Mouse (Mus musculus): Measurements from ENCODE around the gene Slc25a31. TPM values are rescaled to one million over a fixed set of nuclear protein-coding genes. Genes with fewer than 3 reads are reported as not detected.

Gene Slc25a31
- total RNA-seq (2017), result not detected in 3 replicates

GRCm38 (mm10) chr3:40708655-40709054, at the start of gene Slc25a31:
TSS of gene Slc25a31 (plus strand) at chr3:40708855.
- ATAC-seq (replicated peaks; ENCODE audit: insufficient number of reproducible peaks, low FRiP score, low TSS enrichment, poor library complexity, severe bottlenecking), result no peak

GRCm38 (mm10) chr3:40660231-40660630, 48.4 kb upstream of the Slc25a31 start:
- ATAC-seq (replicated peaks; ENCODE audit: insufficient number of reproducible peaks, low FRiP score, low TSS enrichment, poor library complexity, severe bottlenecking), result no peak

- no peak for ATAC-seq (replicated peaks; ENCODE audit: insufficient number of reproducible peaks, low FRiP score, low TSS enrichment, poor library complexity, severe bottlenecking)
Measured at GRCm38 (mm10) chr3:40666109-40666508, 42.5 kb upstream of the Slc25a31 start.

- no peak for ATAC-seq (replicated peaks; ENCODE audit: insufficient number of reproducible peaks, low FRiP score, low TSS enrichment, poor library complexity, severe bottlenecking)
Measured at GRCm38 (mm10) chr3:40666861-40667719, 41.6 kb upstream of the Slc25a31 start.

- ATAC-seq (replicated peaks; ENCODE audit: insufficient number of reproducible peaks, low FRiP score, low TSS enrichment, poor library complexity, severe bottlenecking), result no peak
Measured at GRCm38 (mm10) chr3:40668889-40669288, 39.8 kb upstream of the Slc25a31 start.

- no peak for ATAC-seq (replicated peaks; ENCODE audit: insufficient number of reproducible peaks, low FRiP score, low TSS enrichment, poor library complexity, severe bottlenecking)
Measured at GRCm38 (mm10) chr3:40669395-40669794, 39.3 kb upstream of the Slc25a31 start.

GRCm38 (mm10) chr3:40673515-40673914, 35.1 kb upstream of the Slc25a31 start:
- no peak for ATAC-seq (replicated peaks; ENCODE audit: insufficient number of reproducible peaks, low FRiP score, low TSS enrichment, poor library complexity, severe bottlenecking)

- no peak for ATAC-seq (replicated peaks; ENCODE audit: insufficient number of reproducible peaks, low FRiP score, low TSS enrichment, poor library complexity, severe bottlenecking)
Measured at GRCm38 (mm10) chr3:40674873-40675405, 33.7 kb upstream of the Slc25a31 start.

- ATAC-seq (replicated peaks; ENCODE audit: insufficient number of reproducible peaks, low FRiP score, low TSS enrichment, poor library complexity, severe bottlenecking), result no peak
Measured at GRCm38 (mm10) chr3:40678856-40679255, 29.8 kb upstream of the Slc25a31 start.

GRCm38 (mm10) chr3:40682404-40682803, 26.3 kb upstream of the Slc25a31 start:
- no peak for ATAC-seq (replicated peaks; ENCODE audit: insufficient number of reproducible peaks, low FRiP score, low TSS enrichment, poor library complexity, severe bottlenecking)

GRCm38 (mm10) chr3:40683171-40683570, 25.5 kb upstream of the Slc25a31 start:
- no peak for ATAC-seq (replicated peaks; ENCODE audit: insufficient number of reproducible peaks, low FRiP score, low TSS enrichment, poor library complexity, severe bottlenecking)

GRCm38 (mm10) chr3:40685855-40686515, 22.7 kb upstream of the Slc25a31 start:
- no peak for ATAC-seq (replicated peaks; ENCODE audit: insufficient number of reproducible peaks, low FRiP score, low TSS enrichment, poor library complexity, severe bottlenecking)

- no peak for ATAC-seq (replicated peaks; ENCODE audit: insufficient number of reproducible peaks, low FRiP score, low TSS enrichment, poor library complexity, severe bottlenecking)
Measured at GRCm38 (mm10) chr3:40686836-40687235, 21.8 kb upstream of the Slc25a31 start.

- ATAC-seq (replicated peaks; ENCODE audit: insufficient number of reproducible peaks, low FRiP score, low TSS enrichment, poor library complexity, severe bottlenecking), result no peak
Measured at GRCm38 (mm10) chr3:40687588-40687987, 21.1 kb upstream of the Slc25a31 start.

GRCm38 (mm10) chr3:40691566-40691965, 17.1 kb upstream of the Slc25a31 start:
- no peak for ATAC-seq (replicated peaks; ENCODE audit: insufficient number of reproducible peaks, low FRiP score, low TSS enrichment, poor library complexity, severe bottlenecking)

GRCm38 (mm10) chr3:40693435-40693834, 15.2 kb upstream of the Slc25a31 start:
- ATAC-seq (replicated peaks; ENCODE audit: insufficient number of reproducible peaks, low FRiP score, low TSS enrichment, poor library complexity, severe bottlenecking), result no peak

GRCm38 (mm10) chr3:40693960-40694359, 14.7 kb upstream of the Slc25a31 start:
- ATAC-seq (replicated peaks; ENCODE audit: insufficient number of reproducible peaks, low FRiP score, low TSS enrichment, poor library complexity, severe bottlenecking), result no peak

- ATAC-seq (replicated peaks; ENCODE audit: insufficient number of reproducible peaks, low FRiP score, low TSS enrichment, poor library complexity, severe bottlenecking), result no peak
Measured at GRCm38 (mm10) chr3:40694438-40694837, 14.2 kb upstream of the Slc25a31 start.

- ATAC-seq (replicated peaks; ENCODE audit: insufficient number of reproducible peaks, low FRiP score, low TSS enrichment, poor library complexity, severe bottlenecking), result no peak
Measured at GRCm38 (mm10) chr3:40695162-40695561, 13.5 kb upstream of the Slc25a31 start.

- no peak for ATAC-seq (replicated peaks; ENCODE audit: insufficient number of reproducible peaks, low FRiP score, low TSS enrichment, poor library complexity, severe bottlenecking)
Measured at GRCm38 (mm10) chr3:40698834-40699233, 9.8 kb upstream of the Slc25a31 start.
